Mouse (Mus musculus): ENCODE data around the gene Tmem8. TPM values are rescaled to one million over a fixed set of nuclear protein-coding genes. Genes with fewer than 3 reads are reported as not detected.

The Tmem8 gene
- total RNA-seq, 1 experiment from 2014 or later = 13.2 TPM

DNA sequence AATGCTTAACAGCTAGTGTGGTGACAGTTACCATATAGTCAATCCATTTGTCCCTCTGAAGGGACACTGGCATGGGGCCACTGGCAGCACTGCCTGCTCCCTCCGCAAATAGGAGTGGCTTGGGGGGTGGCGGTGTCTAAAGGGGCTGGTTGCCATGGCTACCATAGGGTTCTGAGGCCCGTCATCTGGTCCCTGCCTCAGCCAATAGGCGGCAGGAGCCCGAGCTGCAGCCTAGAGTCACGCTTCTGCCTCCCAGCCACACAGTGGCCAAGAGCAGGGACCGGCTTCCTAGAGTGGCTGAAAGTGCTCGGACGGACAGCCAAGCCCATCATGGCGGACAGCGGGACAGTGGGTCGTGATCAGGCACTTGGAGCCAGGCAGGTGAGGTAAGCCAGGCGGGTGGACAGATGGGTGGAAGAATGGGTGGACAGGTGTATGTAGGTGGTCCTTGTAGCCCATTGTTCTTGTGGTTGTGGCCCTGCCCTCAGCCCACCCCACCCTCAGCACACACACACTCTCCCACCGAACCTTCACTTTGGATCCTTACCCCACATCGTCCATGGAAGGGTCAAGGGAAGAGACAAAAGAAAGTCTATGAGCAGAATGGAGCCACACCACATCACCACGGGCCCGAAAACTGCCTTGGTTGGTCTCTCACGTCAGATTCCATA is 18.1 kb downstream of the Tmem8 start:
- no peak for ATAC-seq (replicated peaks in 1 of 2; ENCODE audit: insufficient read depth in 1 of 2, low FRiP score in 2 of 2, low TSS enrichment in 1 of 2, low read depth in 1 of 2, poor library complexity in 2 of 2, severe bottlenecking in 2 of 2)

DNA sequence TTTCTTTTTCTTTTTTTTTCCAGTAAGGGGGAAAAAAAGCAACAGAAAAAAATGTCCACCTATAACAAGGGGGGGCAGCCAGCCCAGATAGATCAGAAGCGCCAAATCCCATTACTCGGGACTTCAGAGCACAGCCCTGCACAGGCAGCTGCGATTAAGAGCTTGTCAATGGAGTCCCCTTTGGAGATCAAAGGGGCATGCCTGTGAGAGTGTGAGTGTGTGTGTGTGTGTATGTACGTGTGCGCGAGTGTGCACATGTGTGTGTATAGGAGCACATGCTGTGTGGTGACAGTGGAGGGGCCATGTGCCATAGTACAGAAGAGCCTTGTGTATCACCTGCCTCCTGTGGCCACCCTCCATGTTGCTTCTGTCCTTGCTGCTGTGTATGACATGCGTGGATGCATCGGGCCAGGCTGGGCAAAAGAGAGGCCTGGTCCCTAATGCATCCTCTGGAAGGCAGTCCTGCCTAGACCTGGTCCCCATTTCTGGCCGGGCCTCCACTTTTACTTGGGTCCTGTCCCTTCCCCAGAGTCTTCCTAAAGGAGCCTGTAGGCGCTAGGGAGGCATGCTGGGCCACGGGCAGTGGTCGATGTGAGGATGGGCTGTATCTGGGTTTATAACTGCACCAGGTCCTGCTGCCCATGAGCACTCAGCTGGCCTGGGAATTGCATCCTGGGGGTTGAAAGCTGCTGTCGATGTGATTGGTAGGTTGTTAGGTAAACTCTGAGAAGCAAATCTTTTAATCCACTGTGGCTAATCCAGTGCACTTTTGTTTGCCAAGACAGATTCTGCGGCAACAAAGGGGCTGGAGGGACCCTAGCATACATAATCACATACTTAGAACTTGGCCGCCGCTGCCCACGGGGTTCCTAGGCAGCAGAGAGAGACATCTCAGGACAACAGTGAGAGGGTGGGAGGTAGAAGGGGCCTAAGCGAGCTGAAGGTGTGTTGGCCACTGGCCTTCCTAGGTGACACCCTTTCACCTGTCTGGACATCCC is 19.1 kb downstream of the Tmem8 start:
- no peak for ATAC-seq (replicated peaks in 1 of 2; ENCODE audit: insufficient read depth in 1 of 2, low FRiP score in 2 of 2, low TSS enrichment in 1 of 2, low read depth in 1 of 2, poor library complexity in 2 of 2, severe bottlenecking in 2 of 2)

DNA sequence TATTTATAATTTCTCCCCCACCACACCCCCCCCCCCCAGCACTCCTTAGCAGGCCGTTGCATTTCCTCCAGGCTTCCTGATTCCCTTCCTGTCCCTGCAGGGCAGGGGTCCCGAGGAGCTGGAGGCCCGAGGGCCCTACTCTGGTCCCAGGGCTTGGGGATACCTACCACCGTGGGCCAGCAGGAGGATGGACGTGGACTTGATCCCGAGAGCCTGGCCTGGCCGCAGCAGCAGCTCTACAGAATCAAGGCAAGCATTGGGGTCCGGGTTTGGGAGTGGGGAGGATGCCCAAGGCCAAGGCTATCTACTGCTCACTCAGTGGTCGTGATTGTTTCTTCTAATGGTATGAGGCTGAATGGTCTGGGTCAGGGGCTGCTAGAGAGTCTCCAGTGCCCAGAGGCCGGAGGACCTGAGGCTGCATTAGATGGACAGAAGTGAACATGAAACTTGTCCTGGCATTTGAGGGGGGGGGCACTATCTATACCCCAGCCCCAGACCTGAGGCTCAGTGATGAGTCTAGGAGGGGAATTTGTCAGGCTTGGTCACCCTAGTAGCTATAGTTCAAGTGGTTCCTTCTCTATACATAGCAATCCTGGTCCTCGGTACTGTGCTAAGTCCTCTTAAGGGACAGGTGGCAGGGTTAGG is 24.1 kb downstream of the Tmem8 start:
- no peak for ATAC-seq (replicated peaks in 1 of 2; ENCODE audit: insufficient read depth in 1 of 2, low FRiP score in 2 of 2, low TSS enrichment in 1 of 2, low read depth in 1 of 2, poor library complexity in 2 of 2, severe bottlenecking in 2 of 2)

DNA sequence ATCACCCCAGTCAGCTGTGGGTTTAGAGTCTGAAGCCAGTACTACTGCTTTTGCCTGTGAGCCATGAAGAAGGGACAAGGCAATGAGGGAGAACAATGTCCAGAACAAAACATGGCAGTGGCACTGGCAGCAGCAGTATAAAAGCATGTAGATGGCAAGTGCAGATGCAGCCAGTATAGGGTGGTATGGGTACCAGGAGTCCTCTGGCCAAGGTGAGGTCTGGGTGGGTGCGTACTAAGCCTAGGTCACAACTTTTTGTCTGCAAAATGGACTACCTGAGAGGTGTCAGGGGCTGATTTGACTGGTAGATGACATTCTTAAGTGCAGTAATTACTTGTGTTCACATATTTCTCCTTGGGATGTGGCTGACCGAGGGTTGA is 24.6 kb downstream of the Tmem8 start:
- no peak for ATAC-seq (replicated peaks in 1 of 2; ENCODE audit: insufficient read depth in 1 of 2, low FRiP score in 2 of 2, low TSS enrichment in 1 of 2, low read depth in 1 of 2, poor library complexity in 2 of 2, severe bottlenecking in 2 of 2)

DNA sequence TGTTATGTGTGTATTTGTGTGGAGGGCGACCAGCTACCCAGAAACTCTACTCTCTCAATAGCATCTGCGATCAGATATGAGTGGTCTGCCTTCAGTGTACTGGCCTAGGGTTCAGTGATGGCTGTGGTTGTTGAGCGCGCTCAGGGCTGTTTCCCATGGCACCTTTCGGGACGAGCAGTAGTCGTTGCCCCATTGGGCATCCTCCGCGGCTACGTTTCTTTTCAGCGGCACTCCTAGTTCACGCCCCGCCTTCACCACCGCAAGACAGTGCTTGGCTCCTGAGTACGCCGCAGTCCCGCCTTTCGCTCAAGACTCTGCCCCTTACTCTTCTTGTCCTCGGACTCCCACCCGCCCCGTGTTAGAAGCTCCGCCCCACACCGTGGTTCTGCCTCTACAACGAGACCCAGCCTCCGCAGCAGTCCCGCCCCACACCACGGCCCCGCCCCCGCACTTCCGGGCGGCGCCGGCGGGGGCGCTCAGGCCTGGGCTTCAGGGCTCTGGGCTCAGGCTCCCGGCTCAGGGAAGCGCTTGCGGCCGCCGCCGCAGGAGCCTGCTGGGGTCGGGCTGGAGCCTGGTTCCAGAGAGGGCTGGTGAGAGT is 25.2 kb downstream of the Tmem8 start, which contains the start of gene Axin1:
Axin1 (plus strand) TSS at position 450 of the 598 bp plus-strand sequence.
- ATAC-seq (replicated peaks in 1 of 2; ENCODE audit: insufficient read depth in 1 of 2, low FRiP score in 2 of 2, low TSS enrichment in 1 of 2, low read depth in 1 of 2, poor library complexity in 2 of 2, severe bottlenecking in 2 of 2) = peak; percentile 95 to 99

DNA sequence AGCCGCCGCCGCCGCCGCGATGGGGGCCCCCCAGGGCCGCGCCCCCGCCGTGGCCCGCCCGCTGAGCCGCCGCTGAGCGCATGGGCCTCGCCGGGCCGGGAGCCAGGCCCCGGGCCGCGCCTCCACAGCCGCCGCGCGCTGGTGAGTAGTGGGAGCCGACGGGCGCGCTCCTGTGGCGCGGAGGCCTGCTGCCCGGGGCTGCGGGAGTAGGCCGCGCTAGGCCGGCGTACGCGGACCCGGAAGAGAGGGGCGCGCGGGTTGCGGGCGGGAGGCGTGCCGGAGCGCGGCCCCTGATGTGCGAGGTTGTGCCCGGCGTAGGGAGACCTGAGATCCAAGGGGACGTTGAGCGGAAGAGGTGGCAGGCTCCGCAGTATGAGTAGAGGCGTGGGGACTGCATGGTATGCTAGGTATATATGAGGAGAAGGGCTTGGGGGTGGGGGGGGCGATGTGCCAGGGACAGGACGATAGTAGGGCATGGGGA is 25.8 kb downstream of the Tmem8 start:
- ATAC-seq (replicated peaks in 1 of 2; ENCODE audit: insufficient read depth in 1 of 2, low FRiP score in 2 of 2, low TSS enrichment in 1 of 2, low read depth in 1 of 2, poor library complexity in 2 of 2, severe bottlenecking in 2 of 2) = 0 out of 4 replicates have a peak, but pooled peaks of 1 of the 2 experiments have one; percentile 15

DNA sequence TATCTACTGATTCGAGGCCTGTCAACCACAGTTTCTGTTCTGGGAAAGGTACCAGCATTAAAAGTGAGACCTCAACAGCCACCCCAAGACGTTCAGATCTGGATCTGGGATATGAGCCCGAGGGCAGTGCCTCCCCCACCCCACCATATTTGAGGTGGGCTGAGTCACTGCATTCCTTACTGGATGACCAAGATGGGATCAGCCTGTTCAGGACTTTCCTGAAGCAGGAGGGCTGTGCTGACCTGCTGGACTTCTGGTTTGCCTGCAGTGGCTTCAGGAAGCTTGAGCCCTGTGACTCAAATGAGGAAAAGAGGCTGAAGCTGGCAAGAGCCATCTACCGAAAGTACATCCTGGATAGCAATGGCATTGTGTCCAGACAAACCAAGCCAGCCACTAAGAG is 29.7 kb downstream of the Tmem8 start:
- ATAC-seq (replicated peaks in 1 of 2; ENCODE audit: insufficient read depth in 1 of 2, low FRiP score in 2 of 2, low TSS enrichment in 1 of 2, low read depth in 1 of 2, poor library complexity in 2 of 2, severe bottlenecking in 2 of 2) = no peak

DNA sequence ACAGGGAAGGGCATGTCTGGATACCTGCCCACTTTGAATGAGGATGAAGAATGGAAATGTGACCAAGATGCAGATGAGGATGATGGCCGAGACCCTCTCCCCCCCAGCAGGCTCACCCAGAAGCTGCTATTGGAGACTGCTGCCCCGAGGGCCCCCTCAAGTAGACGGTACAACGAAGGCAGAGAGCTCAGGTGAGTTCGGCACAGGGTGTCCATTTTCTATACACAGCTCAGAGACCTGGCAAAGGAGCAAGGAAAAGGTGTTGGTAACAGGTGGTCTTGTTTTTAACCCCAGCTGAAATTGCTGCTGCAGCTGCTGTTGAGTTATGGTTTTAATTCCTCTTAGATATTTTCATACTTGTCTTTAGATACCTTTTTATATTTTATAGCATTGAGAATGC is 30.3 kb downstream of the Tmem8 start:
- ATAC-seq (replicated peaks in 1 of 2; ENCODE audit: insufficient read depth in 1 of 2, low FRiP score in 2 of 2, low TSS enrichment in 1 of 2, low read depth in 1 of 2, poor library complexity in 2 of 2, severe bottlenecking in 2 of 2) = no peak

DNA sequence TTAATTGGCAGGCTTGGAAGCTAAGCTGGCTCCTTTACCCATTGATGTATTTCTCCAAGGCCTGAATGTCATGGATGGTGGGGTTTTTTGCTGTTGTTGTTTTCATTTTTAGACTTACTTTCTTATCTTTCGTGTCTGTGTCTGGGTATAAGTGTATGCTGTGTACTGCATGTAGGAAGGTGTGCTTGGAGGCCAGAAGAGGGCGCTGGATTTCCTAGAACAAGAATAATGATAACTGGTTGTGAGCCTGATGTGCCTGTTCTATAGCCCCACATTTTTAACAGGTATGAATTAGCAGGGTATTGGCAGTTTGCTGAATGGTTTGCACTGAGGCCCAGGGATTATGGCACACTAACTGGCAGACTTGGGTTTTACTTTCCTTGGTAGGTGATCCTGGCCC is 36.0 kb downstream of the Tmem8 start:
- ATAC-seq (replicated peaks in 1 of 2; ENCODE audit: insufficient read depth in 1 of 2, low FRiP score in 2 of 2, low TSS enrichment in 1 of 2, low read depth in 1 of 2, poor library complexity in 2 of 2, severe bottlenecking in 2 of 2) = no peak

DNA sequence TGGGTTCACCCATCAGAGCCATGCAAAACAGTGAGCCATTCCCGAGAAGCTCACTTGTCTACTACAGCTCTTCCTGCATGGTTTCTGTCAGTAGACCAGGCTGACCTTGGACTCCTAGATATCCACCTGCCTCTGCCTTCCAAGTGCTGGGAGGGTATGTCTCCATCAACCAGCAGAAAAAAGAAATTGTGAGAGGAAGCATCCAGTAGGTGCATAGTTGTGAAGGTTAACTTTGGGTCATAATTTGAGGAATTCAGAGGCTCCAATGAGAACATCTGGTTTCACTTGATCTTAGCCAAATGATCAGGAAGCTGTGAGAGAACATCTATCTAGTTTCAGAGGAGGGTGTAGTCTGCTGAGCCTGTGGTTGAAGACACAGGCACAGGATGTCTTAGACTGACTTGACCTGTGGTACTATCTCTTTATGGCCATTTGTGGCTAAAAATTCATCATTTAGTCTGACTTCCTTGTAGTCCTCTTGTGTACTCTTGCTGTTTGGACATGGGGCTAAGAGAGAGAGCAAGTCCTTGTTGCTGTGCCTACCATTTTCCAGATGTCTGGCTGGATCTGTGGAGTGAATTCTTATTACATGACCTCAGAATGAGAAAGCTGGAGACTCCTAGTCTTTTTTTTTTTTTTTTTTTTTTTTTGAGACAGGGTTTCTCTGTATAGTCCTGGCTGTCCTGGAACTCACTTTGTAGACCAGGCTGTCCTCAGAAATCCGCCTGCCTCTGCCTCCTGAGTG is 39.0 kb downstream of the Tmem8 start:
- no peak for ATAC-seq (replicated peaks in 1 of 2; ENCODE audit: insufficient read depth in 1 of 2, low FRiP score in 2 of 2, low TSS enrichment in 1 of 2, low read depth in 1 of 2, poor library complexity in 2 of 2, severe bottlenecking in 2 of 2)

DNA sequence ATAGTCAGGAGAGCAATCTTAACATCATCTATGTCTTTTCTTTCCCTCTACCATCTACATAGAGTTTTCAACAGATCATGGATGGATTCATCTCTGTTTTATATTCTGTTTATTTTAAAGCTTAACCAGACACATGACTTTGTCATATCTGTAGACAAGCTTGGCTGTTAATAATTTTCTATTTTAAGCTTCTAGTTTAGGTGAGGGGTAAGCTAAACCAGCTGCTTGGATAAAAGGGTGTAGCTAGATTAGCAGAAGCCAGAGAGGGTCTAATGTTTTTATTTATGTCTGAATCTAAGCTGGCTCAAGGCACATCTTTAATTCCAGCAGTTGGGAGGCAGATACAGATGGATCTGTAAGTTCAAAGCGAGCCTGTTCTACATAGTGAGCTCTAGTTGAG is 49.6 kb downstream of the Tmem8 start:
- no peak for ATAC-seq (replicated peaks in 1 of 2; ENCODE audit: insufficient read depth in 1 of 2, low FRiP score in 2 of 2, low TSS enrichment in 1 of 2, low read depth in 1 of 2, poor library complexity in 2 of 2, severe bottlenecking in 2 of 2)

DNA sequence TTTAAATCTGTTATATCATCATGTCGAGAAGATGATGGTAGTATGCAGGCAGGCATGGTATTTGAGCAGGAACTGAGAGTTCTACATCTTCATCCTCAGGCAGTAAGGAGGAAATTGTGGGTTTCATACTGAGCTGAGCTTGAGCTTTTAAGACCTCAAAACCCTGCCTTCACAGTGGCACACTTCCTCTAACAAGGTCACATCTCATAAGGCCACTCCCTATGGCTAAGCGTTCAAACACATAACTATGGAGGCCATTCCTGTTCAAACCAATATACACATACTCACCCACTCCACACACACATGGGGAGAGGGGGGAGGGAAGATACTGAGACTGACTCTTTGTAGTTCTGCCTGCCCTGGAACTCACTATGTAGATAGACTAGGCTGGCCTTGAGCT is 54.9 kb downstream of the Tmem8 start:
- ATAC-seq (replicated peaks in 1 of 2; ENCODE audit: insufficient read depth in 1 of 2, low FRiP score in 2 of 2, low TSS enrichment in 1 of 2, low read depth in 1 of 2, poor library complexity in 2 of 2, severe bottlenecking in 2 of 2) = peak; percentile 94 to 98

Other genes with a start within 250 kb of the Tmem8 start
- gene Mcrip2, start 244.5 kb upstream of the Tmem8 start, total RNA-seq (2017) = 7.3 and 13.5 TPM in 2 replicates
- 20.1 and 35.2 TPM in 2 replicates for gene Mettl26, start 238.2 kb upstream of the Tmem8 start, total RNA-seq (2017)
- 0.79 and 1.1 TPM in 2 replicates for gene Wfikkn1, start 232.4 kb upstream of the Tmem8 start, total RNA-seq (2017)
- 12.3 and 17.1 TPM in 2 replicates for gene Rab40c, start 193.6 kb upstream of the Tmem8 start, total RNA-seq (2017)
- 33.8 and 47.5 TPM in 2 replicates for gene Pigq, start 168.4 kb upstream of the Tmem8 start, total RNA-seq (2017)
- gene Nhlrc4, start 168.3 kb upstream of the Tmem8 start, total RNA-seq (2017) = not detected in 2 replicates
- not detected in 2 replicates for gene A930017K11Rik, start 160.7 kb upstream of the Tmem8 start, total RNA-seq (2017)
- 3.3 and 8.1 TPM in 2 replicates for gene Capn15, start 127.5 kb upstream of the Tmem8 start, total RNA-seq (2017)
- 4.7 and 6.5 TPM in 2 replicates for gene Rab11fip3, start 43.7 kb upstream of the Tmem8 start, total RNA-seq (2017)
- gene Decr2, start 23.0 kb upstream of the Tmem8 start, total RNA-seq (2017) = 23.8 and 27.2 TPM in 2 replicates
- 70.3 and 75.4 TPM in 2 replicates for gene Nme4, start 17.7 kb upstream of the Tmem8 start, total RNA-seq (2017)
- gene Mrpl28, start 10.2 kb downstream of the Tmem8 start, total RNA-seq (2017) = 21.7 and 31.0 TPM in 2 replicates
- gene Axin1, start 25.4 kb downstream of the Tmem8 start, total RNA-seq (2017) = 224 and 358 TPM in 2 replicates
- 0.13 and 0.15 TPM in 2 replicates for gene Pdia2, start 85.8 kb downstream of the Tmem8 start, total RNA-seq (2017)
- gene Rgs11, start 89.7 kb downstream of the Tmem8 start, total RNA-seq (2017) = 0.89 and 1.9 TPM in 2 replicates
- not detected in 2 replicates for gene Arhgdig, start 94.5 kb downstream of the Tmem8 start, total RNA-seq (2017)
- gene Fam234a, start 130.9 kb downstream of the Tmem8 start, total RNA-seq (2017) = 9.1 and 9.5 TPM in 2 replicates
- gene Luc7l, start 139.6 kb downstream of the Tmem8 start, total RNA-seq (2017) = 125 and 155 TPM in 2 replicates

Data from hematopoietic stem cell, adult 5-6 weeks (primary cell).